Mouse (Mus musculus) B cell, adult 67 days (primary cell): ENCODE measurements around the gene Stk25. TPM values are rescaled to one million over a fixed set of nuclear protein-coding genes. Genes with fewer than 3 reads are reported as not detected.

Source experiments
- total RNA-seq, 2 experiments: library from RNA; stranded (reverse); gene quantifications; 4 replicates each; pipeline ENCODE4 v1.2.4; 2023

Stk25 gene
- total RNA-seq, result 100 to 1,000 TPM; 116 to 117 TPM

GRCm38 (mm10) chr1:93658559-93658958 lies at the start of gene Stk25:
Gene Stk25, minus strand, starts transcription at chr1:93658659.

DNA sequence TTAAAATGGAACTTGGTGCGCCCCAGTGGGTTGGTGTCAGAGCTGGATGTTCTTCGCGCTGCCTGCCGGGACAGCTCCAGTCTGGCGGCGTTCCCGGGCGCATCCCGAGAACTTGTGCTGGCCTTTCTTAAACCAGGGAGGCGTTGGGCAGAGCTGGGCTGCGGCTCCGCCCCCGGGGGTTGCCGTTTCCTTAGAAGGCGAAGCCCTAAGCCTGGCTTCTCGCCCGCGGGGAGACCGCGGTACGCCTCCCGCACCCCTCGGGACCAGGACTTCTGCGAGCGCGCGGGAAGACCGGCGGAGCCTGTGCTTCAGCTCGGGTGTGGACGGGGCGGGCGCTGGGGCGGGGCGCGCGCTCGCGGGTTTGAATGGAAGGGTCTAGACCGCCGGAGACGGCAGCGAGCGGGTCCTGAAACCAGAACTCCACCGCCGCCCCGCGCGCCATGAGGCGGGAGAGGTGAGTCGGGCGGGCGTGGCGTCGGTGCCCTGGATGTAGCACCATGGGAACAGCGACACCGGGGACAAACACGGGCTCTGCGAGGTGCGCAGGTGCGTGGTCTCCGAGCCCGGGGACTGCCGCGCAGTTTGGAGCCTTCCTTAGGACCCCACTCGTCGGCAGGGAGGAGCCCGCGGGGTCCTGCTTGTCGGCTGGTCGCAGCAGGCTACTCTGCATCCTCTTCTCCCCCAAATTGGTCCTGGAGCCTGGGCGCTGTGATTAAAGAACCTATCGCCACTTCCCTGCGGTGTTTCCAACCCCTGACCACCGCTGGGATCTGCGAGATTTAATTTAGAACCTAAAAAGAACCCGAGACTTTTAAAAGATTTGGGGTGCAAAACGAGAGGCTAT lies 27.2 kb upstream of the Stk25 start, which contains the start of gene Bok:
Gene Bok, plus strand, starts transcription at position 260 of the 844 bp plus-strand sequence.

Other genes starting within 250 kb of the Stk25 start
- 100 to 1,000 TPM; 137 to 145 TPM for gene Hdlbp, start 179.8 kb downstream of the Stk25 start, total RNA-seq
- gene Farp2, start 146.6 kb downstream of the Stk25 start, total RNA-seq, result 1 to 10 TPM; 4.6 to 6.3 TPM
- gene Bok, start 27.0 kb upstream of the Stk25 start, total RNA-seq, result not detected
- gene Atg4b, start 92.8 kb upstream of the Stk25 start, total RNA-seq, result 10 to 100 TPM; 92.9 to 96.8 TPM
- gene Thap4, start 96.2 kb upstream of the Stk25 start, total RNA-seq, result 10 to 100 TPM; 18.6 to 25.2 TPM
- 10 to 100 TPM; 72.7 to 78.1 TPM for gene Dtymk, start 143.3 kb upstream of the Stk25 start, total RNA-seq
- 10 to 100 TPM; 33.6 to 40.1 TPM for gene Ing5, start 145.3 kb upstream of the Stk25 start, total RNA-seq
- 10 to 100 TPM; 40.0 to 49.1 TPM for gene D2hgdh, start 166.2 kb upstream of the Stk25 start, total RNA-seq
- under 1 TPM in 1 of 2 experiments, not detected in 1; 0.24 TPM for gene Gal3st2, start 202.6 kb upstream of the Stk25 start, total RNA-seq